Mouse (Mus musculus): ENCODE measurements around the gene Foxf1.

The Foxf1 gene

DNA sequence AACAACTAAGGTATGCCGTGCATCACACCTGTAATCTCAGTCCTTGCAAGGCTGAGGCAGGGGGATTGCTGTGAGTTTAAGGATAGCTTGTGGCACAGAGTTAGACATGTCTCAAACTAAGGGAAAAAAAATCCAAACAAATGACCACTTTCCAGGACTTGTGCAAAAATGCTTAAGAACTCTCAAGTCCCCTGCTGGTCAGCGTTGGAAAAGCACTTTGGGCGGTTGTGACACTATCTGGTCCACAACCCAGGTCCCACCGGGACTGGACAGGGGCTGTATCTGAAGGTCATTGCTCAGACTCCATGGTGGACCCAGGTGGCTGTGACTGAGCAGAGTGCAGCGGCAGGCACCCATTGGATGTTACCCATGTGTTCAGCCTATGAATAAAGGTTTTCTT lies 46.3 kb downstream of the Foxf1 start:
- no peak for DNase-seq

DNA sequence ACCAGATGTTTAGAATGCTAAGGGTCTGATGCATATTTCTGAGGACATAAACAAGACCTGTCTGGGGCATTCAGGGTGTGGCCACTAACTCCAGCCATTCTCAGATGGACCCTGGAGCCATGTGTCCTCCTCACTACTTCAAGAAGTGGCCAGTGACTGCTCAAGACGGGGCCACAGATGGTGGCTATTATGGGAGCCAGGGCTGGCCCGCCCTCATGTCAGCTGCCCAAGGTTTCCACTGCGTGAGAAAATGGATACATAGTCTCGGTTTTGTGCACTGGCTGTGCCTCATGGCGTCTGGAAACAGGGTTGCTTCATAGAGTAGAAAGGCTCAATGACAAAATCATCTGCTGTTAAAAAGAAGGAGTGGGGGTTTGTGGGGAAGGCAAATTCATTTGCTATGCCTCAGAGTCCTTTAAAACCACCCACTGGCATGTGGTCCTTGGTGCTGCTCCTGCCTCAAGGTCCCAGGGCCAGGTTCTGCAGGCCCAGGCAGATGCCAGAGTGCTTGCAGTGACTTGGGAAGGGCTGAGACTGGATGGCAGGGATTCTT lies 48.9 kb downstream of the Foxf1 start:
- DNase-seq: no peak

- DNase-seq: no peak
Observed at GRCm38 (mm10) chr8:121134102-121134501, 49.9 kb downstream of the Foxf1 start.

DNA sequence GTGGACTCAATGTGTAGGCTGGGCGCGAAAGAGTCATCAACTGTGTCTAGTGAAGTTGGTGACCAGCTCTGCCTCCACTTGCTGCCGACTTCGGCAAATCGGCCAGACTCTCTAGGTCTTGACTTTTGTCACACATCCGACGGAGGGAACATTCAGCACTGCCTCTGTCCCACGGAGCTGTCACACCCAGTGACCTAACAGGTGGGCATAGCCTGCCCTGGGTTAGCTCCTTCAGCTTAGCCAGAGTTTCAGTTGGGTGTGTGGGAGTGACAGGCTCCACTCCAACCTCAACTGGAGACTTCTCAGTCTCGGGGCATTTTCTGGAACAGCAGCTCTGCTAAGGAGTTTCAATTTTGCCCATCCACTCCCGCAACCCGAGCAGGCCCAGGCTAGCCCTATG lies 50.3 kb downstream of the Foxf1 start:
- DNase-seq: no peak

DNA sequence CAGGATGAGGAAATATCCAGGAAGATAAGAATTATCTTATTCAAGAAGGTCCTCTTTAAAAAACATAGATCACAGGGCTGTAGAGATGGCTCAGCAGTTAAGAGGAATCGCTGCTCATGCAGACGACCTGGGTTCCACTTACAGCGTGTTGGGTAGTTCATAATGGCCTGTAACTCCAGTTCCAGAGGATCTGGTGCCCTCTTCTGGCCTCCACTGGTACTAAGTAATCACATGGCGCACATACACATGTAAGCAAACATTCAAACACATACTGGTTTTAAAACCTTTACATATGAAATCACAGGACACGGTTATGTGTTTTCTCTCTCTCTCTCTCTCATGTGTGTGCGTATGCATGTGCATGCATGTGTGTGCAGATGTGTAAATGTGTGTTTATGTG lies 52.7 kb downstream of the Foxf1 start:
- no peak for DNase-seq
